ENCODE assay signal across 28 mouse cellular contexts in genomic region chr16:3265351-3265750, GRCm38 (mm10).
DNase-seq lines count a peak whose midpoint lies in the region; ATAC-seq and TF ChIP-seq lines count a peak whose summit lies in the region.
"Had no signal": no experiment of that assay in that cellular context is flagged by ENCODE, and none has a peak within 500 bp of the region (broad histone marks: within the 10 kb centered on the region; RNA-seq: fewer than 3 reads in every experiment).

No protein-coding gene starts in this region.

- no peaks in the 10 kb centered on the region for H3K36me3 ChIP-seq in embryonic facial prominence, embryonic 15.5 days
- H3K36me3 ChIP-seq in embryonic facial prominence, embryonic 10.5 days (replicated peaks): no peaks in the 10 kb centered on the region
- H3K36me3 ChIP-seq in hindbrain, embryonic 14.5 days (replicated peaks; ENCODE audit: control insufficient read depth, insufficient read depth): no peaks in the 10 kb centered on the region
- H3K36me3 ChIP-seq in hindbrain, embryonic 13.5 days: no peaks in the 10 kb centered on the region
- no peaks in the 10 kb centered on the region for H3K36me3 ChIP-seq in megakaryocyte, embryonic 14.5 days (replicated peaks; ENCODE audit: low read length)
- H3K36me3 ChIP-seq in stomach, embryonic 15.5 days: no peaks in the 10 kb centered on the region
- no peaks in the 10 kb centered on the region for H3K36me3 ChIP-seq in stomach, postnatal 0 days (ENCODE audit: control insufficient read depth, insufficient read depth, low read length)
- H3K36me3 ChIP-seq: forebrain, embryonic 12.5 days; limb, embryonic 10.5 days had no signal

- 87% methylated on average over 1 of the region's 1 CpGs for WGBS in embryonic facial prominence, embryonic 15.5 days
- 87% methylated on average over 1 of the region's 1 CpGs for WGBS in embryonic facial prominence, embryonic 10.5 days
- WGBS in hindbrain, embryonic 14.5 days: 93% methylated on average over 1 of the region's 1 CpGs
- 87% methylated on average over 1 of the region's 1 CpGs for WGBS in hindbrain, embryonic 13.5 days
- 87% methylated on average over 1 of the region's 1 CpGs for WGBS in stomach, embryonic 15.5 days
- WGBS in stomach, postnatal 0 days: 85% methylated on average over 1 of the region's 1 CpGs

- no peak overlapping the region for H3K4me2 ChIP-seq in embryonic facial prominence, embryonic 15.5 days (replicated peaks)
- H3K4me2 ChIP-seq in hindbrain, embryonic 14.5 days (replicated peaks): no peak overlapping the region
- H3K4me2 ChIP-seq in hindbrain, embryonic 13.5 days: no peak overlapping the region
- H3K4me2 ChIP-seq in stomach, embryonic 15.5 days: no peak overlapping the region
- H3K4me2 ChIP-seq in stomach, postnatal 0 days (replicated peaks; ENCODE audit: low read depth): no peak overlapping the region
- H3K4me2 ChIP-seq: forebrain, embryonic 12.5 days; heart, embryonic 11.5 days; lung, embryonic 14.5 days had no signal

- no peak overlapping the region for H3K9ac ChIP-seq in embryonic facial prominence, embryonic 15.5 days
- no peak overlapping the region for H3K9ac ChIP-seq in hindbrain, embryonic 14.5 days
- no peak overlapping the region for H3K9ac ChIP-seq in hindbrain, embryonic 13.5 days
- H3K9ac ChIP-seq in stomach, embryonic 15.5 days: no peak overlapping the region
- no peak overlapping the region for H3K9ac ChIP-seq in stomach, postnatal 0 days (ENCODE audit: low read length)
- H3K9ac ChIP-seq: forebrain, embryonic 12.5 days; lung, embryonic 14.5 days had no signal

- 0 out of 2 replicates have a peak, but pooled peaks have one; percentile 43 for ATAC-seq in embryonic facial prominence, embryonic 15.5 days (ENCODE audit: insufficient number of reproducible peaks, low FRiP score, low TSS enrichment, low read depth)
- peak; percentile 8; the same call in 1 of the 2 replicates for ATAC-seq in hindbrain, embryonic 14.5 days (ENCODE audit: low FRiP score)
- ATAC-seq in hindbrain, embryonic 13.5 days (ENCODE audit: low FRiP score): no peak
- no peak for ATAC-seq in megakaryocyte, adult 5-6 weeks (ENCODE audit: poor library complexity, severe bottlenecking)
- 0 out of 2 replicates have a peak, but pooled peaks have one; percentile 8 for ATAC-seq in stomach, embryonic 15.5 days (ENCODE audit: insufficient read depth, low FRiP score, low read depth)
- no peak for ATAC-seq in stomach, postnatal 0 days (ENCODE audit: low FRiP score, low TSS enrichment)
- ATAC-seq: activated CD4-positive, CD25-positive, alpha-beta regulatory T cell, adult 4 months; hindbrain, postnatal 0 days; intestine, embryonic 16.5 days; midbrain, embryonic 16.5 days had no signal

- no peak for DNase-seq in embryonic facial prominence, embryonic 10.5 days (ENCODE audit: low spot score)
- DNase-seq in hindbrain, embryonic 14.5 days (ENCODE audit: low spot score): no peak
- DNase-seq in stomach, postnatal 0 days (ENCODE audit: low spot score): no peak
- DNase-seq: adrenal gland, adult 8-10 months; cerebellum, adult 11-12 months; cerebellum, postnatal 10 days; kidney, adult 9 months; kidney, postnatal 14 days; liver; lung, embryonic 14.5 days; retina, postnatal 1 day; right cerebral cortex, postnatal 25 days; spleen, adult 18-20 months; thymus, adult 18-20 months; thymus, postnatal 36 days had no signal

- H3K9me3 ChIP-seq in embryonic facial prominence, embryonic 15.5 days (replicated peaks): peaks cover 27% of the 10 kb centered on the region
- peaks cover 92% of the 10 kb centered on the region for H3K9me3 ChIP-seq in embryonic facial prominence, embryonic 10.5 days
- H3K9me3 ChIP-seq in hindbrain, embryonic 14.5 days (ENCODE audit: control insufficient read depth, low read length): peaks cover 80% of the 10 kb centered on the region
- peaks cover 62% of the 10 kb centered on the region for H3K9me3 ChIP-seq in hindbrain, embryonic 13.5 days
- H3K9me3 ChIP-seq in megakaryocyte, embryonic 14.5 days: peaks cover 26% of the 10 kb centered on the region
- H3K9me3 ChIP-seq in stomach, embryonic 15.5 days: peaks cover 11% of the 10 kb centered on the region; the same call in 1 of the 2 replicates
- no peaks in the 10 kb centered on the region for H3K9me3 ChIP-seq in stomach, postnatal 0 days (ENCODE audit: control insufficient read depth, low read length)

- H3K4me1 ChIP-seq in embryonic facial prominence, embryonic 15.5 days: no peaks in the 10 kb centered on the region
- no peaks in the 10 kb centered on the region for H3K4me1 ChIP-seq in embryonic facial prominence, embryonic 10.5 days
- no peaks in the 10 kb centered on the region for H3K4me1 ChIP-seq in hindbrain, embryonic 14.5 days (replicated peaks; ENCODE audit: control insufficient read depth, insufficient read depth, low read length)
- H3K4me1 ChIP-seq in hindbrain, embryonic 13.5 days (replicated peaks): no peaks in the 10 kb centered on the region
- no peaks in the 10 kb centered on the region for H3K4me1 ChIP-seq in megakaryocyte, embryonic 14.5 days
- no peaks in the 10 kb centered on the region for H3K4me1 ChIP-seq in stomach, embryonic 15.5 days
- no peaks in the 10 kb centered on the region for H3K4me1 ChIP-seq in stomach, postnatal 0 days (replicated peaks; ENCODE audit: control insufficient read depth, insufficient read depth)
- H3K4me1 ChIP-seq: forebrain, embryonic 12.5 days; limb, embryonic 10.5 days had no signal

- H3K27ac ChIP-seq in embryonic facial prominence, embryonic 15.5 days (replicated peaks): no peak overlapping the region
- H3K27ac ChIP-seq in embryonic facial prominence, embryonic 10.5 days (replicated peaks): no peak overlapping the region
- H3K27ac ChIP-seq in hindbrain, embryonic 14.5 days: no peak overlapping the region
- no peak overlapping the region for H3K27ac ChIP-seq in hindbrain, embryonic 13.5 days
- H3K27ac ChIP-seq in stomach, embryonic 15.5 days: no peak overlapping the region
- no peak overlapping the region for H3K27ac ChIP-seq in stomach, postnatal 0 days (replicated peaks)
- H3K27ac ChIP-seq: forebrain, embryonic 12.5 days; hindbrain, postnatal 0 days; limb, embryonic 10.5 days; macrophage had no signal

- no peak overlapping the region for H3K4me3 ChIP-seq in embryonic facial prominence, embryonic 15.5 days (replicated peaks)
- H3K4me3 ChIP-seq in embryonic facial prominence, embryonic 10.5 days: no peak overlapping the region
- no peak overlapping the region for H3K4me3 ChIP-seq in hindbrain, embryonic 14.5 days (replicated peaks; ENCODE audit: low read length)
- H3K4me3 ChIP-seq in hindbrain, embryonic 13.5 days: no peak overlapping the region
- peak overlapping the region; percentile 26 for H3K4me3 ChIP-seq in megakaryocyte, embryonic 14.5 days (replicated peaks)
- H3K4me3 ChIP-seq in stomach, embryonic 15.5 days (replicated peaks): no peak overlapping the region
- no peak overlapping the region for H3K4me3 ChIP-seq in stomach, postnatal 0 days (ENCODE audit: low read depth, low read length)
- H3K4me3 ChIP-seq: forebrain, embryonic 12.5 days; limb, embryonic 10.5 days had no signal

- TF ChIP-seq EP300 in stomach, postnatal 0 days (optimal IDR thresholded peaks at IDR 0.05): no peak

- H3K27me3 ChIP-seq in embryonic facial prominence, embryonic 15.5 days: no peaks in the 10 kb centered on the region
- no peaks in the 10 kb centered on the region for H3K27me3 ChIP-seq in embryonic facial prominence, embryonic 10.5 days (replicated peaks; ENCODE audit: low read depth, poor library complexity, severe bottlenecking)
- H3K27me3 ChIP-seq in hindbrain, embryonic 14.5 days (ENCODE audit: control insufficient read depth, insufficient read depth, low read length): no peaks in the 10 kb centered on the region
- H3K27me3 ChIP-seq in hindbrain, embryonic 13.5 days: no peaks in the 10 kb centered on the region
- no peaks in the 10 kb centered on the region for H3K27me3 ChIP-seq in megakaryocyte, embryonic 14.5 days (replicated peaks)
- H3K27me3 ChIP-seq in stomach, embryonic 15.5 days (replicated peaks): no peaks in the 10 kb centered on the region
- no peaks in the 10 kb centered on the region for H3K27me3 ChIP-seq in stomach, postnatal 0 days (ENCODE audit: control insufficient read depth, insufficient read depth, low read length)
- H3K27me3 ChIP-seq: forebrain, embryonic 12.5 days had no signal

- no peak for TF ChIP-seq CTCF in stomach, postnatal 0 days (IDR thresholded peaks at IDR 0.05; ENCODE audit: low read depth)

Comparison
In these comparisons a context has a peak if more than half of its experiments do, and no peak if none do; other contexts are left out.
1. ATAC-seq: peak in embryonic facial prominence, embryonic 15.5 days (single experiment), hindbrain, embryonic 14.5 days (single experiment) and stomach, embryonic 15.5 days (single experiment); none in hindbrain, embryonic 13.5 days (single experiment), megakaryocyte, adult 5-6 weeks (single experiment) and stomach, postnatal 0 days (single experiment).